Mouse (Mus musculus): ENCODE results near the gene Mycbp2. TPM values are rescaled to one million over a fixed set of nuclear protein-coding genes. Genes with fewer than 3 reads are reported as not detected.

The Mycbp2 gene
- polyA plus RNA-seq, 1 experiment, result 7.4 TPM

GRCm38 (mm10) chr14:103112606-103113363, 233.8 kb downstream of the Mycbp2 start:
- WGBS, result 92% methylated on average over 3 of the region's 3 CpGs
- DNase-seq (ENCODE audit: low read depth, low spot score), result no peak

DNA sequence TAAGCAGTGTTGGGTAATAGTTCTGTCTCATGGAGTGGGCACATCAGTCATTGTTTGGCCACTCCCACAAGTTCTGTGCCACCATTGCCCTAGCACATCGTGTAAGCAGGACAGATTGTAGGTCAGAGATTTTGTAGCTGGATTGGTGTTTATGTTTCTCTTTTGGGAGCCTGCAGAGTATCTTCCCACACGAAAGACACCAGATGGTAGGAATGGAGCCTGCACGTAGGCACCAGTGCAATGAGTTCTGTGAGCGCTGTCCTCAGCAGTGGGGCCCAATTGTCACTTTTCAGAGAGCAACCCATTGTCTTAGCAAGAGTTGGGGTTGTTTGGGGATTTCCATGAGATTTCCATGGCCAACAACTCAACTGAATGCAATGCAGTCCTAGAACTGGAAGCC, 236.6 kb downstream of the Mycbp2 start:
- 82% methylated on average over 4 of the region's 4 CpGs for WGBS

DNA sequence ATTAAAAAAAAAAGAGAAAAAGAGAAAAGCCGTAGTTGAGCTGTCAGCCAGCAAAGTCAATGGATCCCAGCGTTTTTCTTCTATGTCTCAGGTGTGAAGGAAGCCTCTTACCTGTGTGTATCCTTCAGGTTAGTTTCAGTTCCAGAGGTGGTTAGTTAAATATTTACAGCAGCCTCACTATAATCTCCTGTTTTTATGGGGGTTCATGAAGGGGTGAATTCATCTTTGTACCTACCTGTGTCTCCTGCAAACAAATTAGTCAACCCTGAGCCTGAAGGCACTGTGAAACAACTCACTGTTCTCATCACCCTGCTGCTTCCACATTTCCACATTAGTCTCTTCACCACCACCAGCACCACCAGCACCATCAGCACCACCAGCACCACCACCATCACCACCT, 240.3 kb downstream of the Mycbp2 start:
- WGBS, result 43% methylated on average over 2 of the region's 2 CpGs
- DNase-seq (ENCODE audit: low read depth, low spot score), result no peak

More for the DNA sequence above, 236.6 kb downstream of the Mycbp2 start:
- DNase-seq (ENCODE audit: low read depth, low spot score), result no peak

GRCm38 (mm10) chr14:103102731-103103335, 243.8 kb downstream of the Mycbp2 start:
- WGBS, result 42% methylated on average over 10 of the region's 10 CpGs
- no peak for DNase-seq (ENCODE audit: low read depth, low spot score)

DNA sequence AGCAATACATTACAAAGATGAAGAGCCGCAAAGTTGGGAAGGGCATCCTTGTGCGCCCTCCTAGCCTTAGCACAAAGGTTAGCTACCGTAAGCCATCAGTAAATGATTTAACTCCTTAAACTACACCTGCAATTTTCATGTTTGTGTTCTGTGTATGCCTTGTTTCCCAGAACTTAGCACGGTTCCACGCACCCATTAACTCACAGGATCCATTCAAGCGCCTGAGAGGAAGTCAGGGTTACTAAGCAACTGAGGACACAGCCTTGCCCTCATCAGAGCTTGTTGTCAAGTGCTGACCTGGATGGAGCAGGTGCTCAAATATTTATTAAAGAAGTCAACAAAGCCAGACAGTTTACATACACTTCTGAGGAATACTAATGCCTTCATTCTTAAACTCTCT, 244.4 kb downstream of the Mycbp2 start:
- WGBS, result 28% methylated on average over 6 of the region's 6 CpGs
- no peak for DNase-seq (ENCODE audit: low read depth, low spot score)

DNA sequence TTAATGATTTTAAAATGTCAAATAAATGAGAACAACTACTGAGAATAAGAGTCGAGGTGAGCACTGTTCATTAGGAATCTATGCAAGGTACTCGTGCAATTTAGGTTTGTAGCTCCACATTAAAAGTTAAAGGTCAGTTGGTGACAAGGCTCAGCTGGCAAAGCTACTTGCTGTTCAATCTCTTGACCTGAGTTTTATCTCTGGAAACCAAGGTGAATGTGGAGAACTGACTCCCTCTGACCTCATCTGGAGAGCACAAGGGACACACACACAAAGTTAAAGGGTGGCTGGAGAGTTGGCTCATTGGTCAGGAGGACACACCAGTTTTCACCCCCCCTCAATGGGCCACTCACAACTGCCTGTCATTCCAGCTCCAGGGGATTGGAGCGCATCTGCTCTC, 245.4 kb downstream of the Mycbp2 start:
- DNase-seq (ENCODE audit: low read depth, low spot score), result no peak
- WGBS, result 69% methylated on average over 3 of the region's 3 CpGs

GRCm38 (mm10) chr14:103100296-103100695, 246.3 kb downstream of the Mycbp2 start:
- no peak for DNase-seq (ENCODE audit: low read depth, low spot score)
- WGBS, result 79% methylated on average over 13 of the region's 13 CpGs

DNA sequence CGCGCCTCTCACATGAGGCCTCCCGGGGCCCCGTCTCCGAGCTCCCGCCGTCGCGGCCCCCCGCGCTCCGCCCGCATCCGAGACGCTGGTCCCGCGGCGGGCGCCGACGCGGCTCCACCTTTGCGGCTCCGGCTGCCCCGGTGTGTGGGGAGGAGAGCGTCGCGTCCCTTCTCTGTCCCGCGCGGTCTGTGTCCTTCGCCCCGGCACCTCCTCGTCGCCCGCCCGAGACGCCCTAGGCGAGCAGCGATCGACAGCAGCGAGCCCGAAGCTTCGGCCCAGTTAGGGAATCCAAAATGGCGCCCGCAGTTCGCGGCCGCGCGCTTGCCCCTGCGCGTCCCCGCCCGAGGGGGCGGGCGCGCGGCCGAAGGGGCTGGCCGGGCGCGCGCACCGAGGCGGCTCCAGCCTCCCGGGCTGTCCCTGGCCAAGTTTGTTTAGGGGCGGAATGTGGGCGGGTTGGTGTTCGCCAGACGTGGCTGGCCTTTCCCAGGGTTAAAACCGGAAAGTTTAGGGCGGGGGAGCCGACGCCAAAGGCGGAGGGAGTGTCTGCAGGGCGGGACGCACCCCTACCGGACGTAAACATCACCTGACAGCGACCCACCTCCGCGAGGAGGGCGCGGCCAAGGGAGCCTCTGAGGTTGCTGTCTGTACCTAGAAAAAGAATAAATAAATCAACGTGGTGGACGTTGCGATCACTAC, 247.2 kb downstream of the Mycbp2 start, which contains the start of gene Fbxl3:
Gene Fbxl3, minus strand, starts transcription at position 329 of the 696 bp plus-strand sequence.
- DNase-seq (ENCODE audit: low read depth, low spot score), result peak; percentile 93
- WGBS, result under 1% methylated on average over 88 of the region's 88 CpGs

- no peak for DNase-seq (ENCODE audit: low read depth, low spot score)
- 1% methylated on average over 85 of the region's 86 CpGs for WGBS
Observed at GRCm38 (mm10) chr14:103098587-103099235, 247.9 kb downstream of the Mycbp2 start.

GRCm38 (mm10) chr14:103098213-103098586, 248.4 kb downstream of the Mycbp2 start:
- no peak for DNase-seq (ENCODE audit: low read depth, low spot score)
- under 1% methylated on average over 2 of the region's 2 CpGs for WGBS

GRCm38 (mm10) chr14:103096621-103097020, 250.0 kb downstream of the Mycbp2 start:
- DNase-seq (ENCODE audit: low read depth, low spot score), result no peak
- WGBS, result 54% methylated on average over 6 of the region's 6 CpGs

- WGBS, result 92% methylated on average over 8 of the region's 8 CpGs
- no peak for DNase-seq (ENCODE audit: low read depth, low spot score)
Observed at GRCm38 (mm10) chr14:103095826-103096225, 250.8 kb downstream of the Mycbp2 start.

DNA sequence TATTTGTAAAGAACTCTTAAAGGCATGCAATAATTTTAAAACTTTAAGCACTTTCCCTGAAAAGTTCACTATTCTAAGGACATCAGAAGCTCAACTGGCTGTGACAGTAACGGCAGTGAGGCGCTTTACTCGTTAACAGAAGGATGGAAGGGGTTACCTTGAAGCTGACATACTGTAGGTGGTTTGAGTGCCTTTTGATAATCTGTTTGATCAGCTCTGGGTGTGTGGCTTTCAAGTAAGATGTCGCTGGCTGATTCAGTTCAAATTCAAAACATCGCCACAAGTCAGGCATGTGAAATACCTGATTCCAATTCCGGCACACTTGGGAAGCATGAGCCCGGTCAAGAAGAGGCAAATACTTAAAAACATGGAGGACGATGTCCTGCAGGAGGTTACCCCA, 251.6 kb downstream of the Mycbp2 start:
- WGBS, result 90% methylated on average over 8 of the region's 8 CpGs
- no peak for DNase-seq (ENCODE audit: low read depth, low spot score)

DNA sequence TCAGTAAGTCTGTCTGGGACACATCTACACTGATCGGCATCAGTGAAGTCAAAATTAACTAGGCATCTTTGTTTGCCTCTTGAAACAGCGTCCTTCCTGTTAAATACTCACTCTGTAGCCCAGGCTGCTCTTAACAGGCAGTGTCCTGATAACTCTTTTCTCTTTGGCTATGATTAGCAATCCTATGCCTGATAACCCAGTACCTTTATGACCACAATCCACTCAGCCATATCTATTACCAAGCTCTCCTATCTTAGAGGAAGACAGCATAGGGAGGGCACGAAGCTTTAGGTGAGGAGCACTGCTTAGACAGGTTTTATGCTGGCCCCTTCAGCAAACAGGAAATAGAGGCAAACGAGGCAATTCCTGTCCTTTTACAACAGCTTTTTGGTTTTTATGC, 252.9 kb downstream of the Mycbp2 start:
- 25% methylated on average over 4 of the region's 4 CpGs for WGBS
- DNase-seq (ENCODE audit: low read depth, low spot score), result no peak

- no peak for DNase-seq (ENCODE audit: low read depth, low spot score)
- WGBS, result 36% methylated on average over 3 of the region's 3 CpGs
Observed at GRCm38 (mm10) chr14:103093236-103093635, 253.4 kb downstream of the Mycbp2 start.

GRCm38 (mm10) chr14:103088624-103089023, 258.0 kb downstream of the Mycbp2 start:
- 71% methylated on average over 6 of the region's 6 CpGs for WGBS
- no peak for DNase-seq (ENCODE audit: low read depth, low spot score)

- DNase-seq (ENCODE audit: low read depth, low spot score), result no peak
- WGBS, result 50% methylated on average over 5 of the region's 5 CpGs
Observed at GRCm38 (mm10) chr14:103087846-103088245, 258.8 kb downstream of the Mycbp2 start.

DNA sequence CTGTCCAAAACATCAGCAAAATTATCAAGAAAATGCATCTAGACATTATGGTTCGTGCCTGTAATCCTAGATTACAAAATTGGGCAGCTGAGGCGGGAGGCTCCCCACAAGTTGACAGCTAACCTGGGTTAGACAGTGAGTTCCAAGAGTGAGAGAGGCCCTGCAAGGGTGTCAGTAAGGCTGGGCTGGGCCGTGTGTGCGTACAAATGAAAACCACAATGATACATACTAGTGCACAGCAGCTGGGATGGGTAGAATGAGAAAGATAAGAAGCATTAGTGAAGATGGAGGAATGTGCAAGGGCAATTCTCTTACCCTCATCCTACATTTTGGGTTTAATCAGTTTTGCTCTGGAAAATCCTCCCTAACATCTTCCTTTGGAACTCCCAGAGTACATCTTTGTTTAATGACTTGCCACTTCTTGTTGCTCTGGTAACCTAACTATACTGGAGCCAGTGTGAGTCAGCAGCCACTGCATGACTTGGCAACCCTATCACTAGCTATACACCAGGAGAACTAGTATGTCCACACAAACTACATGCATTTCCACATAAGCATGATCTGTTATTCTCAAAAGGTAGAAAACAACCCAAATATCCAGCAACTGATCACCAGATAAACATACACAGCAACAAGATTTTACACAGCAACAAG, 259.8 kb downstream of the Mycbp2 start:
- 80% methylated on average over 4 of the region's 4 CpGs for WGBS
- DNase-seq (ENCODE audit: low read depth, low spot score), result no peak

- WGBS, result 67% methylated on average over 1 of the region's 1 CpGs
- DNase-seq (ENCODE audit: low read depth, low spot score), result no peak
Observed at GRCm38 (mm10) chr14:103085840-103086533, 260.6 kb downstream of the Mycbp2 start.
